Mouse (Mus musculus): ENCODE measurements around the gene Asb17.

DNA sequence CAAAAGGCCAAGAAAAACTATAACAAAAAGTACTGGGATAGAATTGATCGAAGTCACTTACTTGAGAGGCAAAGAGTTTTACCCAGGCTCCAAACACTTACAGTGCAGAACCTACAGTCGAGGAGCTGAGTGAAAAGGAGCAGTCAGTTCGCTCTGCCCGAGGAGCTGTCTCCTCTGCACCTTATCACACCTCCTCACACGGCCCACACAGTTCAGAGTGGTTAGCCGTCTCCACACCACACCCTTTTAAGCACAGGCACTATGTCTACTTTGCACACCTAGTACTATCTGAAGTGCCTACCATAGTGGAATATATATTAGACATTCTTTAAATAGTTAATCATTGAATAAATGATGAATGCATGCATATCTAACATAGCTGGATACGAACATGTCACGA is 8.3 kb downstream of the Asb17 start:
- TF ChIP-seq CTCF (IDR thresholded peaks at IDR 0.05; ENCODE audit: control insufficient read depth, insufficient read depth, insufficient read length) (no peak), USF1 (IDR thresholded peaks at IDR 0.05; ENCODE audit: low read depth) (no peak), MYOD1 (IDR thresholded peaks at IDR 0.05; ENCODE audit: control insufficient read depth, insufficient read length, low read depth) (no peak)

Measured in C2C12 (cell line).